Comparison of ENCODE assay signal across 8 mouse cellular contexts in the genomic region with DNA sequence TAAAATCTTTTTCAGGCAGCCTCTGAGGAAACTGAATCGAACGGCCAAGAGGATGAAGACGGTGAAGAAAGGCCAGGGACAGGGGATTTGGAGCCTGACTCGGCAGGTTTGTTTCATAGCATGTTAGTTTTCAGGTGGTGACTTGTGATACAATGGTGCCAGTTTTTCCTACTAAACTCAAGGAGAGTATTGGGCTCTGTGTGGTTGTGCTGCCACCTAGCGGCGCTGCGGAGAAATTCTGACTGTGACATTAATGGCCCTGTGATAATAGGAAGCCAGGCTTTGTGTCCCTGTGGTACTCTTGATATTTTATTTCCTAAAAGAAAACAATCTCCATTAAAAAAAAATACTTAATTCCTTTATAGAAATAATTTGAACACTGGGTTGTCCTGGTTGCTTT.
DNase-seq lines count a peak whose midpoint lies in the region; ATAC-seq lines count a peak whose summit lies in the region.

No protein-coding gene starts in this region.

- ATAC-seq in liver, embryonic 12.5 days: no peak
- no peak for ATAC-seq in kidney, embryonic 15.5 days (replicated peaks; ENCODE audit: low FRiP score)
- no peak for ATAC-seq in limb, embryonic 15.5 days (ENCODE audit: insufficient number of reproducible peaks, low FRiP score, low TSS enrichment, low read depth)
- peak; percentile 53; the same call in 1 of the 2 replicates for ATAC-seq in neural tube, embryonic 12.5 days (ENCODE audit: low FRiP score, low read depth)

- DNase-seq in liver: peak; percentile 58
- DNase-seq in cerebellum, postnatal 36 days: peak; percentile 81 to 84
- peak; percentile 76 for DNase-seq in gastrocnemius, adult 18-20 months (ENCODE audit: low spot score)
- DNase-seq in testis, postnatal 14 days (ENCODE audit: low spot score): peak; percentile 18

- no peak overlapping the region for H3K9ac ChIP-seq in liver, embryonic 12.5 days
- no peak overlapping the region for H3K9ac ChIP-seq in kidney, embryonic 15.5 days
- H3K9ac ChIP-seq in limb, embryonic 15.5 days: no peak overlapping the region
- no peak overlapping the region for H3K9ac ChIP-seq in neural tube, embryonic 12.5 days

- 9% methylated on average over 7 of the region's 7 CpGs for WGBS in liver, embryonic 12.5 days (ENCODE audit: insufficient replicate concordance)
- WGBS in kidney, embryonic 15.5 days: 14% methylated on average over 7 of the region's 7 CpGs
- 4% methylated on average over 7 of the region's 7 CpGs for WGBS in limb, embryonic 15.5 days
- WGBS in neural tube, embryonic 12.5 days: 15% methylated on average over 7 of the region's 7 CpGs

- H3K4me2 ChIP-seq in liver, embryonic 12.5 days: no peak overlapping the region
- 0 out of 2 replicates have a peak overlapping the region, but pooled peaks have one; percentile 12 for H3K4me2 ChIP-seq in kidney, embryonic 15.5 days
- no peak overlapping the region for H3K4me2 ChIP-seq in limb, embryonic 15.5 days
- no peak overlapping the region for H3K4me2 ChIP-seq in neural tube, embryonic 12.5 days (replicated peaks)

- no peaks in the 10 kb centered on the region for H3K36me3 ChIP-seq in liver, embryonic 12.5 days
- H3K36me3 ChIP-seq in kidney, embryonic 15.5 days: no peaks in the 10 kb centered on the region; the same call in 1 of the 2 replicates
- H3K36me3 ChIP-seq in limb, embryonic 15.5 days: peaks cover 18% of the 10 kb centered on the region
- H3K36me3 ChIP-seq in neural tube, embryonic 12.5 days: peaks cover 15% of the 10 kb centered on the region

- H3K4me1 ChIP-seq in liver, embryonic 12.5 days: no peaks in the 10 kb centered on the region
- peaks cover 6% of the 10 kb centered on the region; the same call in 1 of the 2 replicates for H3K4me1 ChIP-seq in kidney, embryonic 15.5 days
- H3K4me1 ChIP-seq in limb, embryonic 15.5 days: peaks cover 9% of the 10 kb centered on the region; the same call in 1 of the 2 replicates
- no peaks in the 10 kb centered on the region for H3K4me1 ChIP-seq in neural tube, embryonic 12.5 days

- H3K9me3 ChIP-seq in liver, embryonic 12.5 days (replicated peaks): no peaks in the 10 kb centered on the region
- no peaks in the 10 kb centered on the region for H3K9me3 ChIP-seq in kidney, embryonic 15.5 days (replicated peaks)
- H3K9me3 ChIP-seq in limb, embryonic 15.5 days: no peaks in the 10 kb centered on the region
- no peaks in the 10 kb centered on the region for H3K9me3 ChIP-seq in neural tube, embryonic 12.5 days

- H3K27me3 ChIP-seq in liver, embryonic 12.5 days (replicated peaks): no peaks in the 10 kb centered on the region
- H3K27me3 ChIP-seq in kidney, embryonic 15.5 days: no peaks in the 10 kb centered on the region
- H3K27me3 ChIP-seq in limb, embryonic 15.5 days: no peaks in the 10 kb centered on the region
- no peaks in the 10 kb centered on the region for H3K27me3 ChIP-seq in neural tube, embryonic 12.5 days (replicated peaks)

- no peak overlapping the region for H3K27ac ChIP-seq in liver, embryonic 12.5 days
- no peak overlapping the region for H3K27ac ChIP-seq in kidney, embryonic 15.5 days
- H3K27ac ChIP-seq in limb, embryonic 15.5 days: 0 out of 2 replicates have a peak overlapping the region, but pooled peaks have one; percentile 11
- H3K27ac ChIP-seq in neural tube, embryonic 12.5 days: no peak overlapping the region

- H3K4me3 ChIP-seq in liver, embryonic 12.5 days: no peak overlapping the region
- H3K4me3 ChIP-seq in kidney, embryonic 15.5 days (replicated peaks): no peak overlapping the region
- no peak overlapping the region for H3K4me3 ChIP-seq in limb, embryonic 15.5 days
- no peak overlapping the region for H3K4me3 ChIP-seq in neural tube, embryonic 12.5 days

Comparison
In these comparisons a context has a peak if more than half of its experiments do, and no peak if none do; other contexts are left out.
1. DNase-seq: peak in every context shown above with its lines; median percentile 82 in cerebellum, postnatal 36 days; 76 in gastrocnemius, adult 18-20 months; 58 in liver; 18 in testis, postnatal 14 days.